Mouse (Mus musculus): ENCODE measurements around the gene Phyhipl. TPM values are rescaled to one million over a fixed set of nuclear protein-coding genes. Genes with fewer than 3 reads are reported as not detected.

Phyhipl gene
- polyA plus RNA-seq, 1 experiment from 2014 or later: 1.0 TPM

- TF ChIP-seq CTCF (IDR thresholded peaks at IDR 0.05; ENCODE audit: low read depth): no peak
- H3K4me2 ChIP-seq: no peak overlapping the region
- no peak overlapping the region for H3K9ac ChIP-seq
- 61% methylated on average over 11 of the region's 11 CpGs for WGBS
- ATAC-seq (ENCODE audit: insufficient read depth) (no peak), DNase-seq (no peak)
- H3K27me3 ChIP-seq (ENCODE audit: insufficient read depth, low read length): no peaks in the 10 kb centered on the region
- no peak overlapping the region for H3K4me3 ChIP-seq (ENCODE audit: low read depth, low read length)
- no peaks in the 10 kb centered on the region for H3K36me3 ChIP-seq (ENCODE audit: insufficient read depth)
- no peaks in the 10 kb centered on the region for H3K9me3 ChIP-seq (ENCODE audit: low read depth, low read length)
- H3K4me1 ChIP-seq (ENCODE audit: insufficient read depth): peaks cover 8% of the 10 kb centered on the region; the same call in 1 of the 2 replicates
- H3K27ac ChIP-seq (ENCODE audit: low read depth): no peak overlapping the region
Observed at GRCm38 (mm10) chr10:70686941-70687703, 31.4 kb upstream of the Phyhipl start.

GRCm38 (mm10) chr10:70686505-70686904, 30.7 kb upstream of the Phyhipl start:
- Histone ChIP-seq H3K4me2 (no peak overlapping the region), H3K27ac (ENCODE audit: low read depth) (no peak overlapping the region), H3K9ac (no peak overlapping the region), H3K36me3 (ENCODE audit: insufficient read depth) (no peaks in the 10 kb centered on the region), H3K4me3 (ENCODE audit: low read depth, low read length) (no peak overlapping the region), H3K9me3 (ENCODE audit: low read depth, low read length) (no peaks in the 10 kb centered on the region), H3K27me3 (ENCODE audit: insufficient read depth, low read length) (no peaks in the 10 kb centered on the region), H3K4me1 (ENCODE audit: insufficient read depth) (peaks cover 8% of the 10 kb centered on the region; the same call in 1 of the 2 replicates)
- 37% methylated on average over 3 of the region's 3 CpGs for WGBS
- no peak for ATAC-seq (ENCODE audit: insufficient read depth)
- no peak for TF ChIP-seq CTCF (IDR thresholded peaks at IDR 0.05; ENCODE audit: low read depth)
- DNase-seq: no peak

GRCm38 (mm10) chr10:70683508-70683907, 27.7 kb upstream of the Phyhipl start:
- WGBS: 84% methylated on average over 4 of the region's 4 CpGs

GRCm38 (mm10) chr10:70677946-70678345, 22.2 kb upstream of the Phyhipl start:
- H3K27me3 ChIP-seq (ENCODE audit: insufficient read depth, low read length): no peaks in the 10 kb centered on the region
- no peaks in the 10 kb centered on the region for H3K36me3 ChIP-seq (ENCODE audit: insufficient read depth)
- H3K4me1 ChIP-seq (ENCODE audit: insufficient read depth): no peaks in the 10 kb centered on the region
- no peak overlapping the region for H3K27ac ChIP-seq (ENCODE audit: low read depth)
- no peak overlapping the region for H3K4me3 ChIP-seq (ENCODE audit: low read depth, low read length)
- 67% methylated on average over 1 of the region's 1 CpGs for WGBS
- no peak for TF ChIP-seq CTCF (IDR thresholded peaks at IDR 0.05; ENCODE audit: low read depth)
- no peak for ATAC-seq (ENCODE audit: insufficient read depth)
- no peaks in the 10 kb centered on the region for H3K9me3 ChIP-seq (ENCODE audit: low read depth, low read length)
- no peak overlapping the region for H3K4me2 ChIP-seq
- DNase-seq: no peak
- no peak overlapping the region for H3K9ac ChIP-seq

More at GRCm38 (mm10) chr10:70683508-70683907, 27.7 kb upstream of the Phyhipl start:
- Histone ChIP-seq H3K4me3 (ENCODE audit: low read depth, low read length) (no peak overlapping the region), H3K27ac (ENCODE audit: low read depth) (no peak overlapping the region), H3K27me3 (ENCODE audit: insufficient read depth, low read length) (no peaks in the 10 kb centered on the region), H3K9ac (no peak overlapping the region), H3K9me3 (ENCODE audit: low read depth, low read length) (no peaks in the 10 kb centered on the region), H3K4me2 (no peak overlapping the region), H3K36me3 (ENCODE audit: insufficient read depth) (no peaks in the 10 kb centered on the region), H3K4me1 (ENCODE audit: insufficient read depth) (peaks cover 3% of the 10 kb centered on the region; the same call in 1 of the 2 replicates)
- no peak for TF ChIP-seq CTCF (IDR thresholded peaks at IDR 0.05; ENCODE audit: low read depth)
- DNase-seq: no peak
- no peak for ATAC-seq (ENCODE audit: insufficient read depth)

- no peak overlapping the region for H3K4me3 ChIP-seq (ENCODE audit: low read depth, low read length)
- no peak overlapping the region for H3K27ac ChIP-seq (ENCODE audit: low read depth)
- WGBS: 39% methylated on average over 6 of the region's 6 CpGs
- no peak for TF ChIP-seq CTCF (IDR thresholded peaks at IDR 0.05; ENCODE audit: low read depth)
- H3K9ac ChIP-seq: no peak overlapping the region
- no peaks in the 10 kb centered on the region for H3K36me3 ChIP-seq (ENCODE audit: insufficient read depth)
- no peak overlapping the region for H3K4me2 ChIP-seq
- no peaks in the 10 kb centered on the region for H3K27me3 ChIP-seq (ENCODE audit: insufficient read depth, low read length)
- ATAC-seq (ENCODE audit: insufficient read depth) (no peak), DNase-seq (no peak)
- no peaks in the 10 kb centered on the region for H3K9me3 ChIP-seq (ENCODE audit: low read depth, low read length)
- H3K4me1 ChIP-seq (ENCODE audit: insufficient read depth): no peaks in the 10 kb centered on the region
Observed at GRCm38 (mm10) chr10:70656272-70656671, 507 bp upstream of the Phyhipl start.

GRCm38 (mm10) chr10:70654655-70655054, 1.1 kb downstream of the Phyhipl start:
- Histone ChIP-seq H3K27me3 (ENCODE audit: insufficient read depth, low read length) (no peaks in the 10 kb centered on the region), H3K4me3 (ENCODE audit: low read depth, low read length) (no peak overlapping the region), H3K4me2 (no peak overlapping the region), H3K27ac (ENCODE audit: low read depth) (no peak overlapping the region), H3K4me1 (ENCODE audit: insufficient read depth) (no peaks in the 10 kb centered on the region), H3K36me3 (ENCODE audit: insufficient read depth) (no peaks in the 10 kb centered on the region), H3K9me3 (ENCODE audit: low read depth, low read length) (no peaks in the 10 kb centered on the region), H3K9ac (no peak overlapping the region)
- TF ChIP-seq CTCF (IDR thresholded peaks at IDR 0.05; ENCODE audit: low read depth): no peak
- ATAC-seq (ENCODE audit: insufficient read depth) (no peak), DNase-seq (no peak)
- WGBS: 63% methylated on average over 4 of the region's 4 CpGs

GRCm38 (mm10) chr10:70654139-70654538, 1.6 kb downstream of the Phyhipl start:
- Histone ChIP-seq H3K36me3 (ENCODE audit: insufficient read depth) (no peaks in the 10 kb centered on the region), H3K4me1 (ENCODE audit: insufficient read depth) (no peaks in the 10 kb centered on the region), H3K4me3 (ENCODE audit: low read depth, low read length) (no peak overlapping the region), H3K27me3 (ENCODE audit: insufficient read depth, low read length) (no peaks in the 10 kb centered on the region), H3K27ac (ENCODE audit: low read depth) (no peak overlapping the region), H3K4me2 (no peak overlapping the region), H3K9me3 (ENCODE audit: low read depth, low read length) (no peaks in the 10 kb centered on the region), H3K9ac (no peak overlapping the region)
- no peak for TF ChIP-seq CTCF (IDR thresholded peaks at IDR 0.05; ENCODE audit: low read depth)
- ATAC-seq (ENCODE audit: insufficient read depth) (no peak), DNase-seq (no peak)
- WGBS: 58% methylated on average over 3 of the region's 3 CpGs
